Mouse (Mus musculus) stomach, postnatal 0 days (tissue): ENCODE data around the gene Zfp683. TPM values are rescaled to one million over a fixed set of nuclear protein-coding genes. Genes with fewer than 3 reads are reported as not detected.

Experiments used
- ATAC-seq: fragments of 200-750 bp; cut with Nextera tagmentation; 2 replicates; pipeline ENCODE4 v1.8.0; 2017; ENCODE audit not compliant: low FRiP score, low TSS enrichment
- DNase-seq: peaks from one replicate; pipeline ENCODE4 v3.0.0-alpha.2; 2016; ENCODE audit warnings: low spot score
- H3K27ac ChIP-seq: fragments of 300-500 bp; sonication (generic); replicated peaks from 2 replicates; pipeline ENCODE4 v1.5.1; 2014; ENCODE audit warnings: mild to moderate bottlenecking, control low read depth
- H3K27me3 ChIP-seq: fragments of 300-500 bp; sonication (generic); 2 replicates; pipeline ENCODE4 v1.6.1; 2014; ENCODE audit warnings: low read length; ENCODE audit not compliant: control insufficient read depth, insufficient read depth
- H3K36me3 ChIP-seq: fragments of 300-500 bp; sonication (generic); 2 replicates; pipeline ENCODE4 v1.6.1; 2014; ENCODE audit warnings: low read length, mixed read lengths; ENCODE audit not compliant: control insufficient read depth, insufficient read depth
- H3K4me1 ChIP-seq: fragments of 300-500 bp; sonication (generic); replicated peaks from 2 replicates; pipeline ENCODE4 v1.6.1; 2014; ENCODE audit warnings: antibody characterized with exemption; ENCODE audit not compliant: control insufficient read depth, insufficient read depth
- H3K4me2 ChIP-seq: fragments of 300-500 bp; sonication (generic); replicated peaks from 2 replicates; pipeline ENCODE4 v1.6.1; 2014; ENCODE audit warnings: low read depth, mild to moderate bottlenecking, control low read depth, moderate library complexity
- H3K4me3 ChIP-seq: fragments of 300-500 bp; sonication (generic); 2 replicates; pipeline ENCODE4 v1.5.1; 2014; ENCODE audit warnings: low read depth, low read length, control low read depth
- H3K9ac ChIP-seq: fragments of 300-500 bp; sonication (generic); 2 replicates; pipeline ENCODE4 v1.6.1; 2014; ENCODE audit warnings: mild to moderate bottlenecking, low read length, control low read depth, mixed read lengths
- H3K9me3 ChIP-seq: fragments of 300-500 bp; sonication (generic); 2 replicates; pipeline ENCODE4 v1.6.1; 2016; ENCODE audit warnings: low read length; ENCODE audit not compliant: control insufficient read depth
- CTCF ChIP-seq: IDR thresholded peaks from 2 replicates; pipeline ENCODE4 v1.5.1; 2016; ENCODE audit warnings: antibody characterized with exemption, low read depth, mild to moderate bottlenecking, moderate library complexity
- EP300 ChIP-seq: optimal IDR thresholded peaks from 2 replicates; pipeline ENCODE3; 2016; ENCODE audit warnings: antibody characterized with exemption
- WGBS: fragments of 180-500 bp; shearing (Covaris S2); extraction: QIAGEN DNeasy Blood & Tissue Kit; methylation state at CpG from one replicate; pipeline ENCODE4 v1.1.7; 2014; 5-methylcytosine and 5-hydroxymethylcytosine counted together
- polyA plus RNA-seq: library from polyadenylated mRNA; unstranded; fragments of >200 nt; fragmentation: Nextera tagmentation; extraction: Ambion mirVana; gene quantifications from 2 replicates; pipeline ENCODE4 v1.2.1, GENCODE M21; 2015

Zfp683 gene
- polyA plus RNA-seq, 1 experiment from 2014 or later: not detected

DNA sequence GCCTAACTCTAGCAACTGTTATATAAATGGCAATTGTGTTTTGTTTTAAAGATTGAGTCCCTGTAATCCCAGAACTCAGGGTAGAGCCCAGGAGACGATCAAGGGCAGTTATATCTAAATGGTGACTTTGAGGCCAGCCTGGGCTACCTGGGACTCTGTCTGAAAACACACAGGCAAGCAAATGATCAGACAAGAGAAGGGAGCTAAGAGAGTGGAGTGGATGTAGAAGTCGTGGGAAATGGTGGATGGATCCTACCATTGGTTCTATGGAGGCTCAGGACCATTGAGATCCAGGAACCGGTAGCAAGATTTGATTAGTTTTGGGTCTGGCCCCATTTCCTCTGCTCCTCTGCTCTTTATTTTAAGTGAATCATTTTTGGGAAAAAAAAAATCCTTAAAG, 42.5 kb downstream of the Zfp683 start:
- Histone ChIP-seq H3K9me3 (no peaks in the 10 kb centered on the region), H3K36me3 (no peaks in the 10 kb centered on the region), H3K4me3 (no peak overlapping the region), H3K27ac (no peak overlapping the region), H3K27me3 (no peaks in the 10 kb centered on the region), H3K9ac (no peak overlapping the region), H3K4me1 (no peaks in the 10 kb centered on the region), H3K4me2 (no peak overlapping the region)
- no peak for TF ChIP-seq CTCF
- no peak for TF ChIP-seq EP300
- 79% methylated on average over 3 of the region's 3 CpGs for WGBS
- DNase-seq (no peak), ATAC-seq (no peak)

- Histone ChIP-seq H3K4me1 (no peaks in the 10 kb centered on the region), H3K9ac (no peak overlapping the region), H3K36me3 (no peaks in the 10 kb centered on the region), H3K4me3 (no peak overlapping the region), H3K9me3 (no peaks in the 10 kb centered on the region), H3K27ac (no peak overlapping the region), H3K27me3 (no peaks in the 10 kb centered on the region), H3K4me2 (no peak overlapping the region)
- no peak for DNase-seq
- no peak for TF ChIP-seq CTCF
- no peak for TF ChIP-seq EP300
- WGBS: 70% methylated on average over 5 of the region's 5 CpGs
- no peak for ATAC-seq
These were observed 43.5 kb downstream of the Zfp683 start for GRCm38 (mm10) chr4:134097015-134097608.

DNA sequence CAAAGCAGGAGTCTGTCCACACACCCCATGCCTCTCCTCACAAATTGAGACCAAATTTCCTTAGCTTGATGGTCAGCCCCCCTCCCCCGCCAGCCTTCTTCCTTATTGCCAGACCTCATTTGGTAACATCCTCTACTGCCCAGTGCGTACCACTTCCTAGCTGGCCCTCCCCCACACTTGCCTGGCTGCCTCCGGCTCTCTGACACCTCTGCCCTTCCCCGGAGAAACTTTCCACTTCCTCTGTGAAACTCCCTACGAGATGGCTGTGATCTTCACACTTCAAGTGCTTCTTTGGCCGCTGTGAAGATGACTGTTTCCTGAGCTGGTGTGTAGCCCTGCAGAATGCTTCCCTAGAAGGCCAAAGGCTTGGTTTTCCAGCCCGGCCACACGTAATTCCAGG, 45.0 kb downstream of the Zfp683 start:
- Histone ChIP-seq H3K36me3 (no peaks in the 10 kb centered on the region), H3K4me1 (no peaks in the 10 kb centered on the region), H3K9me3 (no peaks in the 10 kb centered on the region), H3K27ac (no peak overlapping the region), H3K27me3 (no peaks in the 10 kb centered on the region), H3K4me3 (no peak overlapping the region), H3K4me2 (no peak overlapping the region), H3K9ac (no peak overlapping the region)
- ATAC-seq (no peak), DNase-seq (no peak)
- TF ChIP-seq CTCF: no peak
- no peak for TF ChIP-seq EP300
- 51% methylated on average over 8 of the region's 8 CpGs for WGBS

DNA sequence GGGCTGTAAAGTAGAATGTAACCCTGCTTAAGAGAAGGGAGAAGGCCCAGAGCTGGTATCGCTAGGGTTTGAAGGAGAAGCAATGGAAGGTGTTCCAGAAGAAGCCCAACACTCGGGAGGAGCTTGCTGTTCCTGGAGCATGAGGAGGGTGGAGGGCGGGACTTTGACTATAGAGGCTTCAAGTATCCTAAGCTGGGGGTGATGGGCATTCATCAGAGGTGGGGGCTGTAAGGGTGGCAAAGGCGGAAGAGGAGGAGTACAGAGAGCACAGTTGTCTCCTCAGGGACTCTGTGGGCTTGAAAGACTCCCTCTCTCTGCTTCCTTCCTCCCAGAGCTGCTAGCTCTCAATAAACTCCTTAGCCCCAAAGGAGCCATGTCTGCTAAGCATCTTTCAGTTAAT, 46.6 kb downstream of the Zfp683 start:
- ATAC-seq: no peak
- H3K27me3 ChIP-seq: no peaks in the 10 kb centered on the region
- H3K4me3 ChIP-seq: no peak overlapping the region
- H3K27ac ChIP-seq: no peak overlapping the region
- no peaks in the 10 kb centered on the region for H3K36me3 ChIP-seq
- H3K4me2 ChIP-seq: no peak overlapping the region
- no peak overlapping the region for H3K9ac ChIP-seq
- no peaks in the 10 kb centered on the region for H3K4me1 ChIP-seq
- no peak for TF ChIP-seq EP300
- TF ChIP-seq CTCF: no peak
- DNase-seq: no peak
- 77% methylated on average over 4 of the region's 4 CpGs for WGBS
- no peaks in the 10 kb centered on the region for H3K9me3 ChIP-seq

DNA sequence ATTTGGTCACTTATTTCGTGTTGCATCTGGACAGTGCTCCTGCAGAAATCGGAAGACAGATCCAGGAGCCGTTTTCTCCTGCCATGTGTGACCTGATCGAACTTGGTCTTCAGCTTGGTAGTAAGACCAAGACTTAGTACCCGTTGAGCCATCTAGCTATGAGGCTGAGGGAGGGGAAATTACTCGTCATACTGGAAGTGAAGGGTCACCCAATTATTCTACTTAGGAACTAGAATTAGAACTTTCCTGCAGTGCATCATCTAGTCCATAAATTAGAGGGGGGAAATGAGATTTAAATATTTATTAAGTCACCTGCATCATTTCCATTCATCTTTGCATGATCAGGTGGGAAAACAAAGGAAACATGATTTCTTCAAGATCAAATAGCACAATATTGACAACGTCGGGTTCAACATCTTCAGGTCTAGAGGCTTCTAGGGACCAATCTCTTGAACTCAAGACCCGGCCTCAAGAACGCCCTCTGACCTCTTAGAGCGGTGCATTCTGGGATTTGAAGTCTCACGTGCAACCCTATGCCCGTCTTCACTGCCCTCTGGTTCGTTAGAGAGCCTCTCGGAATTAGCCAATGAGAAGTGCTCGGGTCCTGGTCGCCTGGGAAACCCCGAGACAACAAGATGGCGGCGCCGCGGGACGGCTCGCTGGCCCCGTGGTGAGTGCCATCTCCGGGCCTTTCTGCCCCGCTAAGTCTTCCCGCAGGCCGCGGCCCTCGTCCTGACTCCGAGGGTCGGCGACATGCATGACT, 48.5 kb downstream of the Zfp683 start, which contains the start of gene Ubxn11:
Gene Ubxn11, plus strand, starts transcription at position 592 of the 763 bp plus-strand sequence.
- Histone ChIP-seq H3K36me3 (no peaks in the 10 kb centered on the region), H3K27me3 (no peaks in the 10 kb centered on the region), H3K4me2 (peak within 1 kb of the TSS; percentile 70), H3K4me1 (no peaks in the 10 kb centered on the region), H3K27ac (no peak within 1 kb of the TSS), H3K4me3 (peak within 1 kb of the TSS; percentile 64), H3K9ac (peak within 1 kb of the TSS; percentile 62), H3K9me3 (no peaks in the 10 kb centered on the region)
- WGBS: 19% methylated on average over 34 of the region's 34 CpGs
- peak; percentile 96 for ATAC-seq
- TF ChIP-seq CTCF (no peak), EP300 (no peak)
- peak; percentile 86 for DNase-seq

GRCm38 (mm10) chr4:134102742-134103119, 49.1 kb downstream of the Zfp683 start:
- H3K4me3 ChIP-seq: peak overlapping the region; percentile 64
- no peaks in the 10 kb centered on the region for H3K9me3 ChIP-seq
- peak overlapping the region; percentile 62 for H3K9ac ChIP-seq
- no peaks in the 10 kb centered on the region for H3K36me3 ChIP-seq
- peak overlapping the region; percentile 70 for H3K4me2 ChIP-seq
- no peak overlapping the region for H3K27ac ChIP-seq
- DNase-seq: no peak
- no peaks in the 10 kb centered on the region for H3K4me1 ChIP-seq
- H3K27me3 ChIP-seq: no peaks in the 10 kb centered on the region
- WGBS: 4% methylated on average over 21 of the region's 21 CpGs
- peak; percentile 43; the same call in 1 of the 2 replicates for ATAC-seq
- no peak for TF ChIP-seq CTCF
- no peak for TF ChIP-seq EP300
